Mouse (Mus musculus) embryonic fibroblast, embryonic 13.5 days (primary cell): ENCODE data around the gene Csnk1g1.

Experiments used
- CTCF ChIP-seq: IDR thresholded peaks from 2 replicates; pipeline ENCODE4 v1.5.1; 2011; ENCODE audit warnings: mild to moderate bottlenecking, control low read depth, low read length, moderate library complexity, borderline replicate concordance; ENCODE audit not compliant: insufficient read depth
- POLR2A ChIP-seq: IDR thresholded peaks from 2 replicates; pipeline ENCODE4 v1.6.1; 2011; ENCODE audit warnings: low read depth, mild to moderate bottlenecking, control low read depth, low read length, moderate library complexity

DNA sequence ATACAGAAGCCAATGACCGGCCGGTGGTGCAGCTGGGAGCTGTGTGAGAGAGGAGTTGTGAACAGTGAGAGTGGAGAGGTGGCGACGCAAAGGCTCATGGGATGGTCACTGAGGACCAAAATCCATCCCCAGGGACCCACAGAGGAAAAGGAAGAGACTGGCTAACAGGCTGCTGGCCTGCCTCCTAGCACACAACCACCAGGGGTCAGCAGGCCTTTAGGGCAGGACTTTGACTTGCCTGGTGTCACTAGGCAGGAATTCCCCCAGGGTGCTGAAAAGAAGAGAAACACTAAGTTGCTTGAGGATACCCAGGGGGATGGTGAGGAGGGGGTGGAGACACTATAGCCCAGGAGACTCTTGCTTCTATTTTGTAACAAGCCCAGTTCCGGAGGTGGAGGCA is 158.8 kb downstream of the Csnk1g1 start:
- TF ChIP-seq POLR2A (no peak), CTCF (peak; percentile 60; the same call in 1 of the 2 replicates)
